Mouse (Mus musculus): Measurements from ENCODE around the gene Ddx25.
A peak's percentile ranks its signal among the peaks of the same experiment; 100 is the strongest.

Ddx25 gene

GRCm38 (mm10) chr9:35541488-35541887 lies 16.8 kb downstream of the Ddx25 start:
- peak; percentile 92 for DNase-seq (ENCODE audit: low read depth)

DNA sequence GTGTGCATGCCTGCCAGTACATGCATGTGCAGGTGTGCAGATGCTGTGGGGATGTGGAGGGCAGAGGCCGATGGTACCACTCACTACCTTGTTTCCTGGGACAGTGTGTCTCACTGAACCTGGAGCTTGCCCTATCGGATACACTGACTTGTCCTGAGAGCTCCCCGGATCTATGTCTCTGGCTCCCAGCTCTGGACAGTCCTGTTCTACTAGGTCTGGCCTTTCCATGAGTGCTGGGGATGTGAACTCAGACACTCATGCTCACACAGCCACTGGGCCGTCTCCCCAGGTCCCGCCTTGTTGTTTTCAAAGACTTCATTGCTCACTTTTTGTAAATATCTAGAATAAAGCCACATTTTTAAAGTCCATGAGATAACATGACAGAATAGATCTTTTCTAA lies 17.3 kb downstream of the Ddx25 start:
- no peak for DNase-seq (ENCODE audit: low read depth)

DNA sequence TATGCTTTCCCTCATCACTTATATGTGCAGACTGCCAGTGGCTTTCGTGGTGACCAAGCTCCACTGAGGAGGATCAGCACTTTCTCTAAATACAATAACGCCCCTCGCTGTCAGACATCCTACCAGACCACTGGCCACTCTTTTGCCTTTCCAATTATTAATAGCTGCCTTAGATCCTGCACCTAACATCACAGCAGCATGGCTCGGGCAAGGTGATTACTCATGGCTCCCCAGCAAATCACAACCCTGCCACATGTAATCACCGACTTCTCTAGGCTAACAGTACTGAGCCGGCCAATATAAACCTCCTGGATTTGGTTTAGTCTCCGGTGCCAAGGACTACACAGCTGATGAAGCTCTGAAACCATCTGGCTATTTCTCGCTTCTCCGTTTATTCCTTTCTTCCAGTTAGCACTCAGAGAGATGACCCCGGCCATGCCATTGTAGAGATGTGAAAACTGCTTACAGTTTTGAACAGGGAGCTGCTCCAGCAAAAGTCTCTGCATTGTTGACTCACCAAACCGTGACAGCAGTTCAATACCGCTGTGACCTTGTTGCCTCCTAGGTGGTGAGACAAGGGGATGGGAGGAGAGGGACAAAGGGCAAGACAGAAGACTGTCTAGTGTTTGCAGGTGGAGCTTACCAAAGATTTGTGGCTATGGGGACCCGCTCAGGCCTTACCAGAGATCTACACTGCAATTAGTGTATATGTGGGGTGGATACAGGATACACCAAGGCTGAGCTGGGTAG lies 19.2 kb downstream of the Ddx25 start:
- DNase-seq (ENCODE audit: low read depth), result no peak

- DNase-seq (ENCODE audit: low read depth), result no peak
These were observed 22.5 kb downstream of the Ddx25 start for GRCm38 (mm10) chr9:35535876-35536275.

DNA sequence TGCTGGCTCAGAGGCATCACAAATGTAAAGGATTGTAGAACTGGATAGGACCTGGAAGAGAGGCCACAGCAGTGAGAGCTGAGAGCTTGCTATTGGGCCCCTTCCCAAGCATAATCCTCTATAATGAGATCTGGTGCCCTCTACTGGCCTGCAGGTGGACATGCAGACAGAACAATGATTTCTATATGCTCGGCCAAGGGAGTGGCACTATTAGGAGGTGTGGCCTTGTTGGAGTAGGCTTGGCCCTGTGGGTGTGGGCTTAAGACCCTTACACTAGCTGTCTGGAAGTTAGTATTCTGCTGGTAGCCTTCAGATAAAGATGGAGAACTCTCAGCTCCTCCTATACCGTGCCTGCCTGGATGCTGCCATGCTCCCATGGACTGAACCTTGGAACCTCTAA lies 23.2 kb downstream of the Ddx25 start:
- DNase-seq (ENCODE audit: low read depth), result peak; percentile 85

DNA sequence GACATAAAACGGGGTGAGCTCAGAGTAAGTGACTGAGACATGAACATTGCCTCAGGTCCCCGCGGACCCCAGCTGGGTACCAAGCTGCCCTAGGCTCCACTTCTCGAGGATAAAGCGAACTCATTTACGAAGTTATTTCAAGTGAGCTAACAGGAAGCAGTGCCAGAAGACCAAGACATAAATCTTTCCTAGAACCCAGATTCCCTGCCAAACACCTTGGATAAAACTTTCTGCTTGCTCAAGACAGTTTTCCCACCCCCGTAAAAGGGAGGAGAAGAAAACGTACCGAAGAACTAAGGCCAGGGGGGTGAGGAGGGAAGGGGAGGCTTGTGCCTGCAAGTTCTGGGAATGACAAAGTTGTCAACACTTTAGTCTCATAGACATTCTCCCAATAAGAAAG lies 25.1 kb downstream of the Ddx25 start:
- peak; percentile 65 for DNase-seq (ENCODE audit: low read depth)

- peak; percentile 75 for DNase-seq (ENCODE audit: low read depth)
These were observed 28.5 kb downstream of the Ddx25 start for GRCm38 (mm10) chr9:35529796-35530195.

- peak; percentile 44 for DNase-seq (ENCODE audit: low read depth)
These were observed 29.2 kb downstream of the Ddx25 start for GRCm38 (mm10) chr9:35529141-35529540.

DNA sequence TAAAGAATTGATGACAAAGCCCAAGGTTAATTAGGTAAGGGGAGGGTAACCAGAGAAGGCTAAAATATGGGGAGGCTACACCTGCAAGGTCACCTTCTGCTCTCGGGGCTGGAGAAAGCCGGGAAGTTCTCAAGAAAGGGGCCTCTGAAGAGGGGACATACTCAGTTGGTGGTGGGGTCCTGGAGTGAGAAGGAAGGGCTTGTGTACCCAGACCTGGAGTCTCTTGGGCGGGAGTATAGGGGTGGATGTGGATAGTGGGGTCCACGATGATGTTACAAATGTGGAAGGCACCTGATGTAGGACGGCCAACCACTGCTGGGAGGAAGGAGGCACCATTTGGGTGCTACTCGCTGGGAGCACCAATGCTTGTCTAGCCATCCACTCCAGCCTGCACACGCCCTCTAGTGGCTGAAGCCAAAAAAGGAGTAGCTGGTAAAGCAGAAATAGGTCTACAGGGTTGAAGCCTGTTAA lies 34.4 kb downstream of the Ddx25 start:
- DNase-seq (ENCODE audit: low read depth), result peak; percentile 84

- peak; percentile 91 for DNase-seq (ENCODE audit: low read depth)
These were observed 34.8 kb downstream of the Ddx25 start for GRCm38 (mm10) chr9:35523541-35523940.

DNA sequence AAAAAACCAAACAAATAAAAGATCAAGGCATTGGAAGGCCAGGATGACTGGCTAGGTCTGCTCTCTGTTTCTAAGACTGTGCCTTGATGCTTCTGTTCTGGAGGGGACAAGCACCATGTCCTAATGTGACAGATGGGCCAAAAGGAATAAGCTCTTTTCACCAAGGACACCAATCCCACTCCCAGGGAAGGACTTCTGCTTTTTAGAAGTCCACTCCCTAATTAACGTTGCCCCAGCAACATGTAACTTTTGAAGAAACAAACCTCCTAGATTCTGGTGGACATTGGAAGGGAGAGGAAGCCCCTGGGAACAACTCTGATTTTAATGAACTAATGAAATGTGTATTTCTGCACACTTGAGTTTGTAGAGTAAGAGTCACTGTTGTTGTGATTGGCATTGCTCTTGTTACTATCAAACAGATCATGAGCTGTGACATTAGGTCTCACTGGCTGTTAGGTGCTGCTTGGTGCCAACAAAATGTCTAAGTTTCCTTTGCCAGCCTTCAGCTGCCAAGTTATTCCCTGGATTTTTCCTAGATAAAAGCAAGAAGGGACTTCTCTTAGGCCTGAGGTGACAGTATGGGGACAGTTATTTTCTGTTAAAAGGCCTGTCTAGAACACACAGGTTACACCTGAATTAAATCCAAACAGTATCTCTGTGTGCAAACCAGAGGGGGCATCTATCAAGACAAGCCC lies 35.4 kb downstream of the Ddx25 start:
- DNase-seq (ENCODE audit: low read depth), result no peak

DNA sequence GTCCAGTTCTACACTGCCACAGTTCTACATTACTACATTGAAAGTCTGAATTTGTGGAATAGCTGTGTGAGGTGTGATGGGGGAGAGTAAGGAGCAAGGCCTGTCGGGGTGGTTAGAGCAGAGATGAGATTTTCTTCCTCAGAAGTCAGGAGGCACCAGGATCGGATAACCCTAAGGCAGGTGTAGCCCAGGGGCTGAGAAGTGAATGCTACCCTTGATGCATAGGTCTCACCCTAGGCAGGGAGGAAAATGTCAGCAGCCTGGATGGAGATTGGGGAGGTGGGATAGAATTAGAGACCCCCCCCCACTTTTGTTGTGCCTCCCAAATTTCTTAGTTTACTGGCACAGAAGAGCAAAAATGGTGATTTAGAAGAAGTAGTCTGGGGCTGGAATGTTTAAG lies 36.1 kb downstream of the Ddx25 start:
- DNase-seq (ENCODE audit: low read depth), result no peak

- no peak for DNase-seq (ENCODE audit: low read depth)
These were observed 37.5 kb downstream of the Ddx25 start for GRCm38 (mm10) chr9:35520631-35521348.

GRCm38 (mm10) chr9:35518169-35518568 lies 40.2 kb downstream of the Ddx25 start, which contains the start of gene Gm1113:
Gene Gm1113, minus strand, starts transcription at chr9:35518269.
- DNase-seq (ENCODE audit: low read depth), result no peak

DNA sequence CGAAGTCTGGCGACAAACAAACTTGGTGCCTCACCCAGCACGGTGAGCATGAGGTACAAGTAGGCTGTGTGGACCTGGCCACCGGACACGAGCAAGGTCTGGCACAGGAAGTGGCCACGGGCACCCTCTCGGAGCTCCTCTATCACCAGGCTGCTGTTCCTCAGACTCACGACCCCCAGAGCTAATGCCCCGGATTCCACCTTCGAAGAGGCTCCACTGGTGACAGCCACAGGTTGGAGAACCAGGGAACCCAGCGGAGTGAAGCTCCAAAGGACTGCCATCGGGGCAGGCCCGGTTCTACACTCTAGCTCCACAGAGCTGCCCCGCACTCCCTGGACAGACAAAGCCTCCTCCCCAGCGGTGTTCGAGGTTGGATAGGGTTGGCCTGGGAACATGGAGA lies 41.6 kb downstream of the Ddx25 start:
- DNase-seq (ENCODE audit: low read depth), result no peak

DNA sequence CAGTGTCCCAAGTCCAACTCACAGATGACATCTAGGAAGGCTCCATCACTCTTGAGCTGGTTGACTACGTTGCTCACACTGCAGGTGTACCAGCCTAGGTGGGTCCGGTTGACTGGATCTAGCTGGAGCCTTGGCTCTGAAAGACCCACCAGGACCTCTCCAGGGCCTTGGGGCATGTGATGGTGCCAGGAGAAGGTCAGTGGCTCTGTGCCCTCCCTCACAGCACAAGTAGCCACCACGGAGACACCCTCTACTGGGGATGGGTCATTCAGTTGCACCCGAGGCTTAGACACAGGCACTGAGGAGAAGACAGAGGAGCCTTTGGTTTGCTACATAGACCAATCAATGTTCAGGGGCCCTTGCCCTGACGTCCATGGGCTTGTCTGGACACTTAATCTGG lies 42.1 kb downstream of the Ddx25 start:
- no peak for DNase-seq (ENCODE audit: low read depth)

DNA sequence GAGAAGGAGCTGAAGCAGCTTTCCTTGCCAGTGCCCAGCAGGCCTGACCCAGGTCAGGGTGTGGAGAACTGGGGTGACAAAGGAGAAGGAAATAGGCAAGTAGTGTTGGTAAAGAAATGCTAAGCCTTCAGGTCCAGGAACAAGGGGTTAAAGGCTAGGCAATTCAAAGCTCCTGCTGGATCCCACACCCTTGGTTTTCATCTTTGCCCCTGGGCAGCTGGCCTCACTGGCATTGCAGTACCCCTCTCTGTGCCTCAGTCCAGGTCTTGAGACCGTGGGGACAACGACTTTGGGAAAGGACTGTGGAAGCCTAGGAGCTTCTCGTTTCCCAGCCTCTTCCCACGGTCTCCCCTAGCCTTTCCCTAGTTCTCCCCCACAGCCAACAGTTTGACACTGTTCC lies 44.4 kb downstream of the Ddx25 start:
- no peak for DNase-seq (ENCODE audit: low read depth)

GRCm38 (mm10) chr9:35508234-35508633 lies 50.1 kb downstream of the Ddx25 start:
- peak; percentile 43 for DNase-seq (ENCODE audit: low read depth)

- no peak for DNase-seq (ENCODE audit: low read depth)
These were observed 55.8 kb downstream of the Ddx25 start for GRCm38 (mm10) chr9:35502361-35503000.

- no peak for DNase-seq (ENCODE audit: low read depth)
These were observed 58.4 kb downstream of the Ddx25 start for GRCm38 (mm10) chr9:35499946-35500345.

DNA sequence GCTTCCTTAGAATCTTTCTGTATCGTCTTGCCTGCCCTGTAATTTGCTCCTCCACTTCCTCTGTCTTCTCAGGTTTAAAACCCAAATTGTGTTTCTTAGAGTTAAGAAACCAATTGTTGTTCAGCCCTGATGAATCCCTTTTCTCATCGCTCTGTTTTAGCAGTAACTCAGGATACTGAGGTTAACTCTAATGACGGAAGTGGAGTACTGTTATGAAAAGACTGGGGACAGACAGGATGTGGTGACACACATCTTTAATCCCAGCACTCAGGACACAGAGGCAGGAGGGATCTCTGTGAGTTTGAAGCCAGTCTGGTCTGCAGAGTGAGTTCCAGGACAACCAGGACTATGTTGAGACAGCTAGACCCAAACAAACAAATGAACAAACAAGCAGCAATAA lies 62.9 kb downstream of the Ddx25 start:
- no peak for DNase-seq (ENCODE audit: low read depth)

DNA sequence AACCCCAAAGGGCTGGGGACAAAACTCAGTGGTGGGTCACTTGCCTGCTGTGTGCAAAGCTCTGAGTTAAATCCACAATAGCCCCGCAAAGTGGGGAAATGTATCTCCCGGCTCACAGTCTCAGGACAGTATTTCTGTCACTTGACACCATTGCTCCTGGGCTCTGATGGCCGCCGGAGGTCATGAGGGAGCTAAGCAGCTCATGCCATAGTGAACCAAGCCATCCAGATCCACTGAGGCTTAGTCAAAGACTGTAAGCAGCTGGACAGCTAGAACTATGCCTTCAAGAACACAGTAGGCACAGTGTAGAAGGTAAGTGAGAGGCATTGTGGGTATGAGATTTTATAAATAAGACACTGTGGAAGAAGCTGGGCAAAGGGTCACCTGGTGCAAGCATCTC lies 63.4 kb downstream of the Ddx25 start:
- DNase-seq (ENCODE audit: low read depth), result no peak
